Mouse (Mus musculus) lung, embryonic 16.5 days (tissue): ENCODE results near the gene Tbc1d7. TPM values are rescaled to one million over a fixed set of nuclear protein-coding genes. Genes with fewer than 3 reads are reported as not detected.

Experiments
- ATAC-seq: fragments of 200-750 bp; cut with Nextera tagmentation; 2 replicates; pipeline ENCODE4 v1.8.0; 2017; ENCODE audit warnings: low read depth, mild to moderate bottlenecking, moderate library complexity
- H3K27ac ChIP-seq: fragments of 300-500 bp; sonication (generic); 2 replicates; pipeline ENCODE4 v1.5.1; 2014; ENCODE audit warnings: mild to moderate bottlenecking, control low read depth, low read length
- H3K27me3 ChIP-seq: fragments of 300-500 bp; sonication (generic); 2 replicates; pipeline ENCODE4 v1.6.1; 2014; ENCODE audit warnings: low read depth, low read length, mixed read lengths; ENCODE audit not compliant: control insufficient read depth, insufficient read depth
- H3K36me3 ChIP-seq: fragments of 300-500 bp; sonication (generic); 2 replicates; pipeline ENCODE4 v1.6.1; 2014; ENCODE audit warnings: low read length; ENCODE audit not compliant: control insufficient read depth, insufficient read depth
- H3K4me1 ChIP-seq: fragments of 300-500 bp; sonication (generic); replicated peaks from 2 replicates; pipeline ENCODE4 v1.6.1; 2014; ENCODE audit warnings: low read length, mixed read lengths; ENCODE audit not compliant: control insufficient read depth, insufficient read depth
- H3K4me2 ChIP-seq: fragments of 300-500 bp; sonication (generic); 2 replicates; pipeline ENCODE4 v1.6.1; 2014; ENCODE audit warnings: low read depth, low read length, control low read depth
- H3K4me3 ChIP-seq: fragments of 300-500 bp; sonication (generic); 2 replicates; pipeline ENCODE4 v1.5.1; 2014; ENCODE audit warnings: mild to moderate bottlenecking, low read length, control low read depth
- H3K9ac ChIP-seq: fragments of 300-500 bp; sonication (generic); 2 replicates; pipeline ENCODE4 v1.6.1; 2014; ENCODE audit warnings: low read length, control low read depth
- H3K9me3 ChIP-seq: fragments of 300-500 bp; sonication (generic); 2 replicates; pipeline ENCODE4 v1.6.1; 2016; ENCODE audit warnings: low read length; ENCODE audit not compliant: control insufficient read depth
- WGBS: fragments of 180-500 bp; shearing (Covaris S2); extraction: QIAGEN DNeasy Blood & Tissue Kit; methylation state at CpG from one replicate; pipeline ENCODE4 v1.1.7; 2014; 5-methylcytosine and 5-hydroxymethylcytosine counted together
- polyA plus RNA-seq: library from polyadenylated mRNA; unstranded; fragments of >200 nt; fragmentation: Nextera tagmentation; extraction: Ambion mirVana; gene quantifications from 2 replicates; pipeline ENCODE4 v1.2.1, GENCODE M21; 2015

Tbc1d7 gene
- polyA plus RNA-seq, 1 experiment from 2014 or later, result 44.4 TPM

- ATAC-seq, result no peak
- no peak overlapping the region for H3K4me3 ChIP-seq
These were observed 39.7 kb upstream of the Tbc1d7 start for GRCm38 (mm10) chr13:43210956-43211355.

GRCm38 (mm10) chr13:43209560-43209959 lies 38.3 kb upstream of the Tbc1d7 start:
- Histone ChIP-seq H3K9ac (no peak overlapping the region), H3K4me2 (no peak overlapping the region), H3K36me3 (no peaks in the 10 kb centered on the region), H3K4me1 (peaks cover 36% of the 10 kb centered on the region), H3K9me3 (no peaks in the 10 kb centered on the region), H3K4me3 (no peak overlapping the region), H3K27ac (no peak overlapping the region; the same call in 1 of the 2 replicates), H3K27me3 (no peaks in the 10 kb centered on the region)
- ATAC-seq, result peak; percentile 16; the same call in 1 of the 2 replicates
- 67% methylated on average over 5 of the region's 5 CpGs for WGBS

More at GRCm38 (mm10) chr13:43210956-43211355, 39.7 kb upstream of the Tbc1d7 start:
- whole genome bisulfite sequencing, result 51% methylated on average over 5 of the region's 5 CpGs
- no peaks in the 10 kb centered on the region for H3K27me3 ChIP-seq
- no peaks in the 10 kb centered on the region for H3K36me3 ChIP-seq
- no peak overlapping the region for H3K9ac ChIP-seq
- peaks cover 46% of the 10 kb centered on the region for H3K4me1 ChIP-seq
- no peak overlapping the region for H3K4me2 ChIP-seq
- peak overlapping the region; percentile 32; the same call in 1 of the 2 replicates for H3K27ac ChIP-seq
- no peaks in the 10 kb centered on the region for H3K9me3 ChIP-seq

GRCm38 (mm10) chr13:43208914-43209439 lies 37.7 kb upstream of the Tbc1d7 start:
- H3K4me1 ChIP-seq, result peaks cover 39% of the 10 kb centered on the region
- ATAC-seq, result no peak
- no peak overlapping the region for H3K9ac ChIP-seq
- WGBS, result 36% methylated on average over 16 of the region's 16 CpGs
- no peaks in the 10 kb centered on the region for H3K27me3 ChIP-seq
- no peaks in the 10 kb centered on the region for H3K9me3 ChIP-seq
- no peak overlapping the region for H3K4me3 ChIP-seq
- H3K36me3 ChIP-seq, result no peaks in the 10 kb centered on the region
- peak overlapping the region; percentile 22 for H3K27ac ChIP-seq
- 0 out of 2 replicates have a peak overlapping the region, but pooled peaks have one; percentile 2 for H3K4me2 ChIP-seq

- peaks cover 35% of the 10 kb centered on the region for H3K4me1 ChIP-seq
- H3K36me3 ChIP-seq, result no peaks in the 10 kb centered on the region
- ATAC-seq, result no peak
- WGBS, result 89% methylated on average over 12 of the region's 12 CpGs
- no peak overlapping the region for H3K4me3 ChIP-seq
- H3K27me3 ChIP-seq, result no peaks in the 10 kb centered on the region
- no peaks in the 10 kb centered on the region for H3K9me3 ChIP-seq
- H3K9ac ChIP-seq, result no peak overlapping the region
- no peak overlapping the region for H3K27ac ChIP-seq
- no peak overlapping the region for H3K4me2 ChIP-seq
These were observed 34.9 kb upstream of the Tbc1d7 start for GRCm38 (mm10) chr13:43206118-43206683.

- Histone ChIP-seq H3K27ac (peak overlapping the region; percentile 65), H3K27me3 (no peaks in the 10 kb centered on the region), H3K4me3 (no peak overlapping the region), H3K4me2 (no peak overlapping the region), H3K9me3 (no peaks in the 10 kb centered on the region), H3K4me1 (peaks cover 22% of the 10 kb centered on the region), H3K36me3 (no peaks in the 10 kb centered on the region), H3K9ac (no peak overlapping the region)
- 29% methylated on average over 5 of the region's 5 CpGs for WGBS
- ATAC-seq, result peak; percentile 61
These were observed 32.3 kb upstream of the Tbc1d7 start for GRCm38 (mm10) chr13:43203641-43204040.

- no peaks in the 10 kb centered on the region for H3K36me3 ChIP-seq
- 65% methylated on average over 7 of the region's 7 CpGs for WGBS
These were observed 31.9 kb upstream of the Tbc1d7 start for GRCm38 (mm10) chr13:43203234-43203633.

GRCm38 (mm10) chr13:43202351-43202750 lies 31.1 kb upstream of the Tbc1d7 start:
- ATAC-seq, result no peak
- no peak overlapping the region for H3K9ac ChIP-seq

More at GRCm38 (mm10) chr13:43203234-43203633, 31.9 kb upstream of the Tbc1d7 start:
- no peak overlapping the region for H3K4me2 ChIP-seq
- no peak overlapping the region for H3K4me3 ChIP-seq
- peak; percentile 55 for ATAC-seq
- no peaks in the 10 kb centered on the region for H3K27me3 ChIP-seq
- peak overlapping the region; percentile 65 for H3K27ac ChIP-seq
- no peak overlapping the region for H3K9ac ChIP-seq
- no peaks in the 10 kb centered on the region for H3K9me3 ChIP-seq
- peaks cover 21% of the 10 kb centered on the region for H3K4me1 ChIP-seq

GRCm38 (mm10) chr13:43201033-43201432 lies 29.7 kb upstream of the Tbc1d7 start:
- peaks cover 26% of the 10 kb centered on the region for H3K4me1 ChIP-seq
- no peaks in the 10 kb centered on the region for H3K9me3 ChIP-seq
- ATAC-seq, result no peak
- no peak overlapping the region for H3K9ac ChIP-seq
- WGBS, result 43% methylated on average over 22 of the region's 22 CpGs
- no peaks in the 10 kb centered on the region for H3K27me3 ChIP-seq
- H3K27ac ChIP-seq, result no peak overlapping the region
- no peak overlapping the region for H3K4me2 ChIP-seq
- no peaks in the 10 kb centered on the region for H3K36me3 ChIP-seq
- H3K4me3 ChIP-seq, result no peak overlapping the region

More at GRCm38 (mm10) chr13:43202351-43202750, 31.1 kb upstream of the Tbc1d7 start:
- Histone ChIP-seq H3K4me1 (peaks cover 21% of the 10 kb centered on the region), H3K27me3 (no peaks in the 10 kb centered on the region), H3K36me3 (no peaks in the 10 kb centered on the region), H3K4me2 (no peak overlapping the region), H3K9me3 (no peaks in the 10 kb centered on the region), H3K4me3 (no peak overlapping the region), H3K27ac (no peak overlapping the region)
- 78% methylated on average over 10 of the region's 10 CpGs for WGBS

GRCm38 (mm10) chr13:43200473-43200872 lies 29.2 kb upstream of the Tbc1d7 start:
- no peaks in the 10 kb centered on the region for H3K36me3 ChIP-seq
- peaks cover 30% of the 10 kb centered on the region for H3K4me1 ChIP-seq
- H3K4me3 ChIP-seq, result no peak overlapping the region
- no peak overlapping the region for H3K4me2 ChIP-seq
- 79% methylated on average over 22 of the region's 22 CpGs for WGBS
- H3K9me3 ChIP-seq, result no peaks in the 10 kb centered on the region
- no peak for ATAC-seq
- H3K9ac ChIP-seq, result no peak overlapping the region
- no peaks in the 10 kb centered on the region for H3K27me3 ChIP-seq
- no peak overlapping the region for H3K27ac ChIP-seq
